Mouse (Mus musculus) cortical plate, adult 2 months (tissue): ENCODE measurements around the gene Nelfcd. TPM values are rescaled to one million over a fixed set of nuclear protein-coding genes. Genes with fewer than 3 reads are reported as not detected.
A peak's percentile ranks its signal among the peaks of the same experiment; 100 is the strongest.

Experiments used
- H3K27ac ChIP-seq: fragments of 200-500 bp; 2 replicates; pipeline ENCODE4 v1.5.1; 2012; ENCODE audit warnings: low read length, control low read depth, inconsistent platforms; ENCODE audit not compliant: insufficient read depth
- H3K4me1 ChIP-seq: fragments of 200-500 bp; 2 replicates; pipeline ENCODE4 v1.6.1; 2011; ENCODE audit warnings: low read length; ENCODE audit not compliant: control insufficient read depth, insufficient read depth
- H3K4me3 ChIP-seq: fragments of 200-500 bp; 2 replicates; pipeline ENCODE4 v1.5.1; 2011; ENCODE audit warnings: mild to moderate bottlenecking, low read length, control low read depth; ENCODE audit not compliant: insufficient read depth
- CTCF ChIP-seq: fragments of 200-500 bp; IDR thresholded peaks from 2 replicates; pipeline ENCODE4 v1.5.1; 2011; ENCODE audit warnings: mild to moderate bottlenecking, control low read depth, low read length; ENCODE audit not compliant: insufficient read depth; ENCODE audit errors: extremely low read depth
- POLR2A ChIP-seq: fragments of 200-500 bp; IDR thresholded peaks from 2 replicates; pipeline ENCODE4 v1.6.1; 2011; ENCODE audit warnings: mild to moderate bottlenecking, low read length, control low read depth; ENCODE audit not compliant: insufficient read depth; ENCODE audit errors: extremely low read depth
- polyA plus RNA-seq: library from polyadenylated mRNA; depleted of rRNA; stranded (reverse); fragments of >200 nt; gene quantifications from 2 replicates; pipeline ENCODE4 v1.2.3, GENCODE M21; 2012

Nelfcd gene
- polyA plus RNA-seq, 1 experiment, result 74.7 TPM

GRCm38 (mm10) chr2:174443046-174443445 is 27.4 kb downstream of the Nelfcd start:
- Histone ChIP-seq H3K27ac (no peak overlapping the region), H3K4me3 (no peak overlapping the region), H3K4me1 (no peaks in the 10 kb centered on the region)
- TF ChIP-seq POLR2A (no peak), CTCF (no peak)

GRCm38 (mm10) chr2:174444359-174444758 is 28.8 kb downstream of the Nelfcd start:
- Histone ChIP-seq H3K4me3 (no peak overlapping the region), H3K4me1 (no peaks in the 10 kb centered on the region), H3K27ac (no peak overlapping the region)
- TF ChIP-seq CTCF (no peak), POLR2A (no peak)

DNA sequence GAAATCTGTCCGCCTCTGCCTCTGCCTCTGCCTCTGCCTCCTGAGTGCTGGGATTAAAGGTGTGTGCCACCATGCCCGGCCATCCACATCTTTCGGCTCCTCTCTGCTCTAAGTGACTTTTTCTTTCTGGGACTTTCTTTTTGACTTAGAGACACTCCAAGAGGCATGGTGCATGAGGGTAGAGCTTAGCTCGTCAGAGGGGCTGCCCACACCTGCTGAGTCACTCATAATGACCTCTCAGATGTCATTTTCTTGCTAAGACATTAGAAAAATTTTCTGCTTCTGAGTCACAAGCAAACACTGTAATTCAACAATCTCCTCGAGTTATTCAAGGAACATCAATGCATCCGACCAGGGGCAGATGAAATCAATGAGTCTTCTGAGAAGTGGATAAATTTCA is 29.4 kb downstream of the Nelfcd start:
- Histone ChIP-seq H3K27ac (no peak overlapping the region), H3K4me3 (no peak overlapping the region), H3K4me1 (no peaks in the 10 kb centered on the region)
- TF ChIP-seq CTCF (no peak), POLR2A (no peak)

GRCm38 (mm10) chr2:174446492-174446891 is 30.9 kb downstream of the Nelfcd start:
- H3K27ac ChIP-seq, result no peak overlapping the region
- TF ChIP-seq CTCF (no peak), POLR2A (no peak)
- H3K4me3 ChIP-seq, result no peak overlapping the region
- no peaks in the 10 kb centered on the region for H3K4me1 ChIP-seq

DNA sequence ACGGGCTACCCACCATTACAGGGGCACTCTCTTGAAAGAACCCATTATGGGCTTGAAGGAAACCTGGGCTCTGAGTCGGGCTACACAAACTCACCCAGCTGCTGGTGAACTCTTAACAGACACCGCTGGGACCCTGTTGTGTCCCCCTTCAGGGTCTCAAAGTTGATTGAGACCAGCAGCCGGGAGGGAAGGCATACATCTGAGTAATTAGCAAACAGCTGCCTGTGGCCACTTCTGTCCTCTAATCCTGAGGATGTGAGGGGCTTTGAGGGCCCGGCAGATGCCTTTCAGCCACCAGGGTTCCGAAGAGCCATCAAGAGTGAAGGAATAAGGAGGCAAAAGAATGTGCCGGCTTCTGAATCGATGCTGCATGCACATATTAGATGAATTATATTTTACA is 31.3 kb downstream of the Nelfcd start:
- Histone ChIP-seq H3K27ac (no peak overlapping the region), H3K4me1 (no peaks in the 10 kb centered on the region), H3K4me3 (no peak overlapping the region)
- no peak for TF ChIP-seq CTCF
- no peak for TF ChIP-seq POLR2A

DNA sequence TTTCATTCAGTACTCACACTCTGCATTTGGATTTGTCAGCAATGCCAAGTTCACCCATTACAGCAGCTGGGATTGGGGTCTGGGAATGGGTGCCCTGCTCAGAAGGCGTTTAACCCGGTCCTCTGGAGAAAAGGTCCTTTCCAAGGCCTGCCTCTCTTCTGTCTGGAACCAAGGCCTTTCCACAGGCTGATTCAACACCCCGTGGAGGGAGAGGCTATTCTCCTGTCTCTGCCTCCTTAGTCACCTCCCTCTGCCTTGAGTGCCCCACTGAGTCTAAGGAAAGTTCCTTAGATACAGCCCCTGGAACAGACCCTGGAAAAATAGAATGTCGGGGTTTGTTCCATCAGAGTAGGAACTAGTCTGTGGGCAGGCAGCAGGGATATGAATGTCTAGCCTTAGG is 32.8 kb downstream of the Nelfcd start:
- Histone ChIP-seq H3K4me1 (no peaks in the 10 kb centered on the region), H3K27ac (no peak overlapping the region), H3K4me3 (no peak overlapping the region)
- TF ChIP-seq POLR2A (no peak), CTCF (no peak)

DNA sequence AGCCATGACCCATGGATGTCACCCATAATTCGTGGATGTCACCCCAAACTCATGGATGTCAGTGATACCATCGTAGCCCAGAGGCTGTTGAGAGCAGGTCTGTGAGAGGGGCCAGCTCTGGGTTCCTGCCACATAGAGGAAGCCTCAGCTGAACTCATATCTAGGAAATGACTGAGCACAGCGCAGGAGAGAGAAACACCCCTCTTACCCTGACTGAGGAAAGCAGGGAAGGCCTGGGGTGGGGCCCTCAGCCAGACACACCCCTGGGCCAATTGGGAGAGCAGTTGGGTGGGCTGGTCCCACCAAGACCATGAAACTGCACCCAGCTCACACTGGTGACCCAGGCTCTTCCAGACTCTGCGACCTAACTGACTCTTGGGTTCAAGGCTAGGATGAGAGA is 34.7 kb downstream of the Nelfcd start, which contains the start of gene Tubb1:
Tubb1 (plus strand) TSS at position 343 of the 400 bp plus-strand sequence.
- Histone ChIP-seq H3K4me1 (no peaks in the 10 kb centered on the region), H3K27ac (no peak within 1 kb of the TSS), H3K4me3 (no peak within 1 kb of the TSS)
- no peak for TF ChIP-seq CTCF
- no peak for TF ChIP-seq POLR2A

GRCm38 (mm10) chr2:174453681-174454080 is 38.1 kb downstream of the Nelfcd start:
- H3K4me3 ChIP-seq, result no peak overlapping the region
- H3K4me1 ChIP-seq, result no peaks in the 10 kb centered on the region
- TF ChIP-seq CTCF (no peak), POLR2A (no peak)
- H3K27ac ChIP-seq, result no peak overlapping the region

- Histone ChIP-seq H3K4me3 (no peak overlapping the region), H3K4me1 (0 out of 2 replicates have a peak, but pooled peaks cover 1% of the 10 kb centered on the region)
- TF ChIP-seq POLR2A, result no peak
- TF ChIP-seq CTCF, result no peak
Measured at GRCm38 (mm10) chr2:174459365-174459764, 43.8 kb downstream of the Nelfcd start.

DNA sequence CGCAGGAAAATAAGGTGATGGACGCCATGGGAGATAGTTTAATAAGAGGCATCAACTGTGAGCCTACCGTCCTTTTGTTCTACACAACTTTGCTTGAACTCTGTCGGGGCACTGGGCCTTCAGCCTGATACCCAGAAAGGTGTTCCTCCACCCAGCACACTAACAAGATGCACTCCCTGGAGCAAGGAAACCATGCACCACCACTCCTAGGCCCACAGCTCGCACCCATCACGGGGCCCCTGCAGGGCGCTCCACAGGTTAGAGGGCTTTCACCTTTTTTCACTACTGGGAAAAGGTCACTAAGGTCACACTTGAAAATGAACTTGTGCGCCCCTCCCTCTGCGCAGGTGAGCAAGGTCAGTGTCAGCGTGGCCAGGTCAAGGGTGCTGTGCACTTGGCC is 47.8 kb downstream of the Nelfcd start:
- Histone ChIP-seq H3K27ac (peak overlapping the region; percentile 58; the same call in 1 of the 2 replicates), H3K4me3 (peak overlapping the region; percentile 99), H3K4me1 (0 out of 2 replicates have a peak, but pooled peaks cover 1% of the 10 kb centered on the region)
- TF ChIP-seq CTCF, result no peak
- TF ChIP-seq POLR2A, result no peak

More at GRCm38 (mm10) chr2:174459365-174459764, 43.8 kb downstream of the Nelfcd start:
- H3K27ac ChIP-seq, result no peak overlapping the region
